In the genomic region with DNA sequence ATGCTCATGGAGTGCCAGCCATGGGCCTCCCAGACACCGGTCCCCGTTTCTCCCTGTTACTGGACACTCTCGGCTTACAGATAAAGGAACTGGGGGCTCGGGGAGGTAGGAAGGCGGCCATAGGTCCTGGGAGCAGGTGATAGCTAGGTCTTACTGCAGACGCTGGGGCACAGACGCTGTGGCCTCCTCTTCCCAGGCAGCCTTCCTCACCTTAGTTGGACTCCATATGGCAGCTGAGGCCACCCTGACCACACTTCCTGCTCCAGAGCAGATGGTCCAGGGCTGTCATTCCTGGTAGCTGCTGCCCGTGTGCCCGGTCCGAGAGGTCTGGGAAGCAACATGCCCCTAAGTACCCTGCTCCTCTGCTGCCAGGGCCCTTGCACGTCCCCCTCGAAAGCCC, we compare ENCODE assay signal across 24 mouse cellular contexts. TPM values are rescaled to one million over a fixed set of nuclear protein-coding genes. Genes with fewer than 3 reads are reported as not detected.
DNase-seq lines count a peak whose midpoint lies in the region; ATAC-seq and TF ChIP-seq lines count a peak whose summit lies in the region.
"Had no signal": no experiment of that assay in that cellular context is flagged by ENCODE, and none has a peak within 500 bp of the region (broad histone marks: within the 10 kb centered on the region; RNA-seq: fewer than 3 reads in every experiment).

No protein-coding gene starts in this region.

- no peak overlapping the region for H3K4me2 ChIP-seq in hindbrain, embryonic 12.5 days (replicated peaks)
- no peak overlapping the region for H3K4me2 ChIP-seq in hindbrain, embryonic 14.5 days (replicated peaks)
- H3K4me2 ChIP-seq: embryonic facial prominence, embryonic 13.5 days; liver, embryonic 15.5 days; lung, embryonic 15.5 days had no signal

- DNase-seq in cerebellum, adult 11 months = peak; percentile 80
- DNase-seq in cerebellum, postnatal 10 days = no peak
- no peak for DNase-seq in hindbrain, embryonic 14.5 days (ENCODE audit: low spot score)
- peak; percentile 85 to 90 for DNase-seq in cerebellum, adult 2 months
- DNase-seq in embryonic facial prominence, embryonic 10.5 days (ENCODE audit: low spot score) = no peak
- DNase-seq in kidney, adult 2 months = no peak
- DNase-seq: adrenal gland, postnatal 10 days; forebrain, postnatal 0 days; gastrocnemius, postnatal 14 days; heart, adult 18-20 months; kidney, adult 11 months; liver; lung, postnatal 4 days; right cerebral cortex, postnatal 14 days; thymus, adult 2 months; thymus, postnatal 4 days had no signal

- no peak for TF ChIP-seq CTCF in cerebellum, adult 2 months (IDR thresholded peaks at IDR 0.05; ENCODE audit: borderline replicate concordance, insufficient read depth, low read depth, low read length)
- no peak for TF ChIP-seq CTCF in kidney, adult 2 months (conservative IDR thresholded peaks at IDR 0.05; ENCODE audit: insufficient read depth, insufficient read length, low read depth, low read length)

- no peak for ATAC-seq in hindbrain, embryonic 12.5 days (ENCODE audit: low FRiP score)
- ATAC-seq in hindbrain, embryonic 14.5 days (ENCODE audit: low FRiP score) = no peak
- ATAC-seq: forebrain, postnatal 0 days had no signal

- 0 out of 2 replicates have a peak overlapping the region, but pooled peaks have one; percentile 25 for H3K27ac ChIP-seq in hindbrain, embryonic 12.5 days
- H3K27ac ChIP-seq in hindbrain, embryonic 14.5 days = no peak overlapping the region
- H3K27ac ChIP-seq in cerebellum, adult 2 months (ENCODE audit: insufficient read depth, low read length) = peak overlapping the region; percentile 73
- H3K27ac ChIP-seq in embryonic facial prominence, embryonic 10.5 days (replicated peaks) = peak overlapping the region; percentile 37; the same call in 1 of the 2 replicates
- H3K27ac ChIP-seq in kidney, adult 2 months (ENCODE audit: insufficient read depth, low read depth, low read length) = no peak overlapping the region
- H3K27ac ChIP-seq: embryonic facial prominence, embryonic 13.5 days; kidney, postnatal 0 days; limb, embryonic 10.5 days; liver, embryonic 15.5 days; lung, embryonic 15.5 days; stomach, postnatal 0 days had no signal

- no peaks in the 10 kb centered on the region for H3K9me3 ChIP-seq in hindbrain, embryonic 12.5 days (replicated peaks)
- no peaks in the 10 kb centered on the region for H3K9me3 ChIP-seq in hindbrain, embryonic 14.5 days (ENCODE audit: control insufficient read depth, low read length)
- no peaks in the 10 kb centered on the region for H3K9me3 ChIP-seq in embryonic facial prominence, embryonic 10.5 days
- H3K9me3 ChIP-seq: embryonic facial prominence, embryonic 13.5 days; limb, embryonic 10.5 days; liver, embryonic 15.5 days; lung, embryonic 15.5 days had no signal

- no peaks in the 10 kb centered on the region for H3K36me3 ChIP-seq in hindbrain, embryonic 12.5 days
- H3K36me3 ChIP-seq in hindbrain, embryonic 14.5 days (replicated peaks; ENCODE audit: control insufficient read depth, insufficient read depth) = no peaks in the 10 kb centered on the region
- H3K36me3 ChIP-seq in embryonic facial prominence, embryonic 10.5 days (replicated peaks) = no peaks in the 10 kb centered on the region; the same call in 1 of the 2 replicates
- H3K36me3 ChIP-seq in kidney, adult 2 months (ENCODE audit: control insufficient read depth, insufficient read depth, low read length) = no peaks in the 10 kb centered on the region
- H3K36me3 ChIP-seq: embryonic facial prominence, embryonic 13.5 days; limb, embryonic 10.5 days; liver, embryonic 15.5 days; lung, embryonic 15.5 days had no signal

- peak; percentile 45; the same call in 1 of the 2 replicates for TF ChIP-seq POLR2A in cerebellum, adult 2 months (IDR thresholded peaks at IDR 0.05; ENCODE audit: borderline replicate concordance, insufficient read depth, low read length)
- no peak for TF ChIP-seq POLR2A in kidney, adult 2 months (IDR thresholded peaks at IDR 0.05; ENCODE audit: low read depth, low read length)

- H3K27me3 ChIP-seq in hindbrain, embryonic 12.5 days = no peaks in the 10 kb centered on the region
- no peaks in the 10 kb centered on the region for H3K27me3 ChIP-seq in hindbrain, embryonic 14.5 days (ENCODE audit: control insufficient read depth, insufficient read depth, low read length)
- H3K27me3 ChIP-seq in cerebellum, adult 2 months (ENCODE audit: control insufficient read depth, insufficient read depth, low read length) = no peaks in the 10 kb centered on the region
- no peaks in the 10 kb centered on the region for H3K27me3 ChIP-seq in embryonic facial prominence, embryonic 10.5 days (replicated peaks; ENCODE audit: low read depth, poor library complexity, severe bottlenecking)
- no peaks in the 10 kb centered on the region for H3K27me3 ChIP-seq in kidney, adult 2 months (replicated peaks; ENCODE audit: control insufficient read depth, insufficient read depth, low read length)
- H3K27me3 ChIP-seq: embryonic facial prominence, embryonic 13.5 days; liver, embryonic 15.5 days; lung, embryonic 15.5 days had no signal

- 83% methylated on average over 12 of the region's 12 CpGs for WGBS in hindbrain, embryonic 12.5 days
- WGBS in hindbrain, embryonic 14.5 days = 81% methylated on average over 12 of the region's 12 CpGs
- 11% methylated on average over 12 of the region's 12 CpGs for WGBS in cerebellum, adult 2 months
- WGBS in embryonic facial prominence, embryonic 10.5 days = 85% methylated on average over 12 of the region's 12 CpGs
- WGBS in kidney, adult 2 months = 94% methylated on average over 12 of the region's 12 CpGs

- no peak overlapping the region for H3K4me3 ChIP-seq in hindbrain, embryonic 12.5 days
- H3K4me3 ChIP-seq in hindbrain, embryonic 14.5 days (replicated peaks; ENCODE audit: low read length) = no peak overlapping the region
- H3K4me3 ChIP-seq in cerebellum, adult 2 months (replicated peaks; ENCODE audit: insufficient read depth, low read depth, low read length) = no peak overlapping the region
- no peak overlapping the region for H3K4me3 ChIP-seq in embryonic facial prominence, embryonic 10.5 days
- no peak overlapping the region for H3K4me3 ChIP-seq in kidney, adult 2 months (ENCODE audit: insufficient read depth, low read depth, low read length)
- H3K4me3 ChIP-seq: embryonic facial prominence, embryonic 13.5 days; erythroblast, embryonic 14.5 days; limb, embryonic 10.5 days; liver, embryonic 15.5 days; lung, embryonic 15.5 days had no signal

- H3K9ac ChIP-seq in hindbrain, embryonic 12.5 days = no peak overlapping the region
- H3K9ac ChIP-seq in hindbrain, embryonic 14.5 days = no peak overlapping the region
- H3K9ac ChIP-seq: forebrain, postnatal 0 days; liver, embryonic 15.5 days; lung, embryonic 15.5 days had no signal

- peaks cover 84% of the 10 kb centered on the region for H3K4me1 ChIP-seq in hindbrain, embryonic 12.5 days
- peaks cover 46% of the 10 kb centered on the region for H3K4me1 ChIP-seq in hindbrain, embryonic 14.5 days (replicated peaks; ENCODE audit: control insufficient read depth, insufficient read depth, low read length)
- H3K4me1 ChIP-seq in cerebellum, adult 2 months (ENCODE audit: control insufficient read depth, insufficient read depth, low read length) = peaks cover 75% of the 10 kb centered on the region
- H3K4me1 ChIP-seq in embryonic facial prominence, embryonic 10.5 days = peaks cover 83% of the 10 kb centered on the region
- H3K4me1 ChIP-seq in kidney, adult 2 months (ENCODE audit: control insufficient read depth, insufficient read depth, low read length) = peaks cover 11% of the 10 kb centered on the region; the same call in 1 of the 2 replicates

RNA-seq across cellular contexts. Expression of a gene that starts 47.6 kb away (rescaled TPM):
- polyA plus RNA-seq in hindbrain, embryonic 12.5 days (2016; fragmentation: Nextera tagmentation; extraction: Ambion mirVana) = 2.9 and 3.6 TPM in 2 replicates
- polyA plus RNA-seq in hindbrain, embryonic 14.5 days (2014; fragmentation: Nextera tagmentation; extraction: Ambion mirVana) = 4.4 and 5.6 TPM in 2 replicates
- 27.0 and 32.0 TPM in 2 replicates for polyA plus RNA-seq in cerebellum, adult 2 months (2012; rRNA removed)
- polyA plus RNA-seq in embryonic facial prominence, embryonic 10.5 days (2016; fragmentation: Nextera tagmentation; extraction: Ambion mirVana) = 2.7 and 3.2 TPM in 2 replicates
- 11.4 and 12.6 TPM in 2 replicates for polyA plus RNA-seq in kidney, adult 2 months (2012; rRNA removed)

RNA-seq across cellular contexts. Expression of a gene that starts 47.8 kb away (rescaled TPM):
- 108 and 118 TPM in 2 replicates for polyA plus RNA-seq in hindbrain, embryonic 12.5 days (2016; fragmentation: Nextera tagmentation; extraction: Ambion mirVana)
- 86.7 and 89.8 TPM in 2 replicates for polyA plus RNA-seq in hindbrain, embryonic 14.5 days (2014; fragmentation: Nextera tagmentation; extraction: Ambion mirVana)
- 117 and 122 TPM in 2 replicates for polyA plus RNA-seq in cerebellum, adult 2 months (2012; rRNA removed)
- polyA plus RNA-seq in embryonic facial prominence, embryonic 10.5 days (2016; fragmentation: Nextera tagmentation; extraction: Ambion mirVana) = 79.6 and 81.5 TPM in 2 replicates
- polyA plus RNA-seq in kidney, adult 2 months (2012; rRNA removed) = 32.5 and 38.5 TPM in 2 replicates

RNA-seq across cellular contexts. Expression of a gene that starts 48.3 kb away (rescaled TPM):
- 15.2 and 16.3 TPM in 2 replicates for polyA plus RNA-seq in hindbrain, embryonic 12.5 days (2016; fragmentation: Nextera tagmentation; extraction: Ambion mirVana)
- polyA plus RNA-seq in hindbrain, embryonic 14.5 days (2014; fragmentation: Nextera tagmentation; extraction: Ambion mirVana) = 13.9 and 16.5 TPM in 2 replicates
- 75.0 and 78.6 TPM in 2 replicates for polyA plus RNA-seq in cerebellum, adult 2 months (2012; rRNA removed)
- polyA plus RNA-seq in embryonic facial prominence, embryonic 10.5 days (2016; fragmentation: Nextera tagmentation; extraction: Ambion mirVana) = 11.4 and 12.1 TPM in 2 replicates
- polyA plus RNA-seq in kidney, adult 2 months (2012; rRNA removed) = 15.7 and 19.4 TPM in 2 replicates

Comparison
In these comparisons a context has a peak if more than half of its experiments do, and no peak if none do; other contexts are left out.
1. DNase-seq: peak in cerebellum, adult 11 months (single experiment) and cerebellum, adult 2 months (2 of 2); none in cerebellum, postnatal 10 days (0 of 2), hindbrain, embryonic 14.5 days (single experiment), embryonic facial prominence, embryonic 10.5 days (single experiment) and kidney, adult 2 months (single experiment).
2. H3K27ac ChIP-seq: peak in hindbrain, embryonic 12.5 days (single experiment), cerebellum, adult 2 months (single experiment) and embryonic facial prominence, embryonic 10.5 days (single experiment); none in hindbrain, embryonic 14.5 days (single experiment) and kidney, adult 2 months (single experiment).